Mouse (Mus musculus): ENCODE data around the gene Taf3.

Gene Taf3

DNA sequence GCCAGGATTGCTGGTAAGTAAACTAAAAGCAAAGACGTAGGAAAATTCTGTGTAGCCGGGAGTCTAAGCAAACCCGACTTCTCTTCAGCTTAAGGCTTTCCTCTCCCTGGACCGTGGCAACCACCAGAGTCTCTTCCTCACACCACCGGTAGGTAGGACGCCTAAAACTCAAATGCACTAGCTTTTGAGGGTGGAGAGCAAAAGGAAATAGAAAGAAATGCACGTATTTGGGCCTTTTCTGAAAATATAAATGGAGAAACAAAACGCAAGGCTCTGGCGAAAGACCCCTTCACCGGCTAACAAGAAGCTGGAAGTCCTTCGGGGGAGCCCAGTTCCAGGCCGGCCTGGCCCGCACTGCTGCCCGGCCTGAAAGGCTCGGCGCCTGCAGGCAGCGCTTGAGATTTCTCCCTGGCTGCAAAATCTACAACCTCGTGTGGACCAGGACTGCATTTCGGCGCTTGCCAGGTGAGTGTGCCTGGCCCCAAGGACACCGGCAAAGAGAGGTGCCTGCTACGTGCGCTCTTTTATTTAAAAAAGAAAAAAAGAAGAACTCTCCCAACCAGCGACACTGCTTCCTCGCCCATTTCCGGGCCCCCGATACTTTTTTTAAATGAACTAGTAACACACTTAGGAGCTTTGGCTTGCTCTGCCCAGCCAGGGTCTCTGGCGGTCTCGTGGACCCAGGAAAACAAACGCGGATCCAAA, 171.6 kb downstream of the Taf3 start:
- no peak for DNase-seq (ENCODE audit: low read depth, low spot score)

- DNase-seq (ENCODE audit: low read depth, low spot score), result no peak
Measured at GRCm38 (mm10) chr2:9875676-9876357, 172.6 kb downstream of the Taf3 start.

GRCm38 (mm10) chr2:9875220-9875619, 173.2 kb downstream of the Taf3 start:
- no peak for DNase-seq (ENCODE audit: low read depth, low spot score)

- no peak for DNase-seq (ENCODE audit: low read depth, low spot score)
Measured at GRCm38 (mm10) chr2:9874467-9875219, 173.8 kb downstream of the Taf3 start.

DNA sequence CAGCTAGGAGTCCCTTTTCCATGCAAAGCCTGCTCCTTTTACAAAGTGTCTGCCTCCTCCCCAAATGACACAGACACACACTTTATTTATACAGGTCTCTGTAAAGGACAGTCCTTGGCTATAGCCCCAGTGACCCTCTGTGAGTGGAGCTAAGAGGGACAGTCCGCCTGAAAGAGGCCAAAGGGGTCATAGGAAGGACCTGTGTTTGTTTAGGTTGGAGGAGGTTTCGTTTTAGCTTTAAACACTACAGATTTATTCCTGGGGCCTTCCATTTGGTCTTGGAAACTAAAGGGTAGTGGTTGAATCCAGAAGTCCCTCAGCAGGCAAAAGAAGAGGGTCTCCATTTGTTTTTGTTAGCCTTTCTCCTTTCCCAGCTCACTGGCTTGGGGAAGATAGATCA, 174.6 kb downstream of the Taf3 start:
- no peak for DNase-seq (ENCODE audit: low read depth, low spot score)

- DNase-seq (ENCODE audit: low read depth, low spot score), result no peak
Measured at GRCm38 (mm10) chr2:9872682-9873081, 175.7 kb downstream of the Taf3 start.

DNA sequence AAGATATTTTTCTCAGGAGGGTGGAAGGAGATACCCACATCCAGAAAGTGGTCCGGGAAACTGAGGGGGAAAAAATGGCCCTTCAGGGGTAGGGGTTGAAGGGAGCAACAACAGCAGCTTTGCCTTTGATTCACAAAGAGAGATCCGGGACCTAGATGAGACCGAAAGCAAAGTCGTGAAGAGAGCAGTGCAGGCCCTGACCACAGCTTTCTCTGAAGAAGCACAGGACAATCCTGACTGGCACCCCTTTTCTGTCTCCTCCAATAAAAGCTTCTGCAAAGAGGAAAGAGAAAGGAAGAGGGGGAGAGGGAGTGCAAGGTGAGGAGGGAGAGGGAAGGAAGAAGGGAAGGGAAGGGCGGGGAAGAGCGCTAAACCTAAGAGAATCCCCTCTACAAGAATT, 176.6 kb downstream of the Taf3 start:
- no peak for DNase-seq (ENCODE audit: low read depth, low spot score)

DNA sequence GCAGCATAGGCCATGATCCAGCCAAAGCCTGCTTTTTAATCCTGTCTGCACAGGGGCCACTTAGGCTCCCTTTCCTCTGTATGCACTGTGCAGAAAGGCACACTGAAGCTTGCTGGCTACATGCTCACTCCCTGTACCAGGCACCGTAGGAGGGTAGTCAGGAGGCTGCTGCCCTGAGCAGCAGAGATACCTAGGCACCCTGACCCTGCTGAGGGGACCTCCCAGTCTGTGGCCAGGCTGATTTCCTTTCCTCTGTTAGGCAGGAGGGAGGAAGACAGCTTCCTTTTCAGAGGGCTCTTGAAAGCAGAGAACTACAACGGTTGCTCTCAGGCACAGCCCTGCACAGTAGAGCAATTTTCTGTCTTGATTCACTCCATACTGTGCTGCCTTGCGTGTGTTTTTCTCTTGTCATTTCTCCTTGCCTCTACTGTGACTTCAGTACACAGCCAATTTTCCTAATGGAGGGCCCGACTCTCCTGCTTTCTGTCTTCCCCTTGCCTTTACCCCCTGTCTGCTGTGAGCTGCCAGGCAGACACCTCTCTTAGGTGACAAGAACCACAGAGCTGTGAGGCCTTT, 177.2 kb downstream of the Taf3 start:
- DNase-seq (ENCODE audit: low read depth, low spot score), result no peak

GRCm38 (mm10) chr2:9867092-9867825, 181.1 kb downstream of the Taf3 start:
- no peak for DNase-seq (ENCODE audit: low read depth, low spot score)

Measured in retina, adult 2 months (tissue).